Mouse (Mus musculus): ENCODE measurements around the gene Adrb1. TPM values are rescaled to one million over a fixed set of nuclear protein-coding genes. Genes with fewer than 3 reads are reported as not detected.

Gene Adrb1
- polyA plus RNA-seq, 1 experiment from 2014 or later = 1.7 TPM

- no peaks in the 10 kb centered on the region for H3K27me3 ChIP-seq (replicated peaks; ENCODE audit: control insufficient read depth, insufficient read depth, low read length)
These were observed 24.4 kb upstream of the Adrb1 start for GRCm38 (mm10) chr19:56697370-56698144.

GRCm38 (mm10) chr19:56700848-56701247 is 21.2 kb upstream of the Adrb1 start:
- H3K4me3 ChIP-seq (ENCODE audit: low read depth, low read length) = no peak overlapping the region
- 67% methylated on average over 10 of the region's 10 CpGs for WGBS
- no peaks in the 10 kb centered on the region for H3K9me3 ChIP-seq (ENCODE audit: control insufficient read depth, low read length)
- DNase-seq (ENCODE audit: low spot score) (no peak), ATAC-seq (ENCODE audit: low read depth) (no peak)
- no peaks in the 10 kb centered on the region for H3K36me3 ChIP-seq (ENCODE audit: control insufficient read depth, insufficient read depth, low read length)
- peaks cover 5% of the 10 kb centered on the region; the same call in 1 of the 2 replicates for H3K4me1 ChIP-seq (ENCODE audit: control insufficient read depth, insufficient read depth, low read length)
- no peak overlapping the region for H3K9ac ChIP-seq (ENCODE audit: low read depth, low read length)
- H3K4me2 ChIP-seq (ENCODE audit: low read depth, low read length) = no peak overlapping the region
- H3K27ac ChIP-seq (replicated peaks; ENCODE audit: low read depth, low read length) = no peak overlapping the region
- H3K27me3 ChIP-seq (replicated peaks; ENCODE audit: control insufficient read depth, insufficient read depth, low read length) = no peaks in the 10 kb centered on the region

More at GRCm38 (mm10) chr19:56697370-56698144, 24.4 kb upstream of the Adrb1 start:
- Histone ChIP-seq H3K4me1 (ENCODE audit: control insufficient read depth, insufficient read depth, low read length) (peaks cover 5% of the 10 kb centered on the region; the same call in 1 of the 2 replicates), H3K4me2 (ENCODE audit: low read depth, low read length) (no peak overlapping the region), H3K9ac (ENCODE audit: low read depth, low read length) (no peak overlapping the region), H3K27ac (replicated peaks; ENCODE audit: low read depth, low read length) (no peak overlapping the region), H3K4me3 (ENCODE audit: low read depth, low read length) (no peak overlapping the region), H3K36me3 (ENCODE audit: control insufficient read depth, insufficient read depth, low read length) (no peaks in the 10 kb centered on the region), H3K9me3 (ENCODE audit: control insufficient read depth, low read length) (no peaks in the 10 kb centered on the region)
- 92% methylated on average over 20 of the region's 20 CpGs for WGBS
- no peak for ATAC-seq (ENCODE audit: low read depth)
- DNase-seq (ENCODE audit: low spot score) = no peak

GRCm38 (mm10) chr19:56701404-56702033 is 20.5 kb upstream of the Adrb1 start:
- Histone ChIP-seq H3K27ac (replicated peaks; ENCODE audit: low read depth, low read length) (no peak overlapping the region), H3K4me2 (ENCODE audit: low read depth, low read length) (no peak overlapping the region), H3K4me3 (ENCODE audit: low read depth, low read length) (no peak overlapping the region), H3K4me1 (ENCODE audit: control insufficient read depth, insufficient read depth, low read length) (peaks cover 5% of the 10 kb centered on the region; the same call in 1 of the 2 replicates), H3K9me3 (ENCODE audit: control insufficient read depth, low read length) (no peaks in the 10 kb centered on the region), H3K36me3 (ENCODE audit: control insufficient read depth, insufficient read depth, low read length) (no peaks in the 10 kb centered on the region), H3K27me3 (replicated peaks; ENCODE audit: control insufficient read depth, insufficient read depth, low read length) (no peaks in the 10 kb centered on the region), H3K9ac (ENCODE audit: low read depth, low read length) (no peak overlapping the region)
- DNase-seq (ENCODE audit: low spot score) = no peak
- ATAC-seq (ENCODE audit: low read depth) = no peak
- 61% methylated on average over 8 of the region's 8 CpGs for WGBS

GRCm38 (mm10) chr19:56702039-56702438 is 20.0 kb upstream of the Adrb1 start:
- H3K4me3 ChIP-seq (ENCODE audit: low read depth, low read length) = no peak overlapping the region
- no peaks in the 10 kb centered on the region for H3K9me3 ChIP-seq (ENCODE audit: control insufficient read depth, low read length)
- DNase-seq (ENCODE audit: low spot score) = no peak
- no peak for ATAC-seq (ENCODE audit: low read depth)
- no peaks in the 10 kb centered on the region for H3K27me3 ChIP-seq (replicated peaks; ENCODE audit: control insufficient read depth, insufficient read depth, low read length)
- H3K27ac ChIP-seq (replicated peaks; ENCODE audit: low read depth, low read length) = no peak overlapping the region
- no peak overlapping the region for H3K9ac ChIP-seq (ENCODE audit: low read depth, low read length)
- H3K36me3 ChIP-seq (ENCODE audit: control insufficient read depth, insufficient read depth, low read length) = no peaks in the 10 kb centered on the region
- no peak overlapping the region for H3K4me2 ChIP-seq (ENCODE audit: low read depth, low read length)
- H3K4me1 ChIP-seq (ENCODE audit: control insufficient read depth, insufficient read depth, low read length) = peaks cover 5% of the 10 kb centered on the region; the same call in 1 of the 2 replicates
- 75% methylated on average over 6 of the region's 6 CpGs for WGBS

- Histone ChIP-seq H3K9me3 (ENCODE audit: control insufficient read depth, low read length) (no peaks in the 10 kb centered on the region), H3K27ac (replicated peaks; ENCODE audit: low read depth, low read length) (no peak overlapping the region)
- 55% methylated on average over 12 of the region's 12 CpGs for WGBS
These were observed 18.5 kb upstream of the Adrb1 start for GRCm38 (mm10) chr19:56703238-56704097.

GRCm38 (mm10) chr19:56705026-56705675 is 16.8 kb upstream of the Adrb1 start:
- Histone ChIP-seq H3K4me3 (ENCODE audit: low read depth, low read length) (no peak overlapping the region), H3K27me3 (replicated peaks; ENCODE audit: control insufficient read depth, insufficient read depth, low read length) (no peaks in the 10 kb centered on the region), H3K9me3 (ENCODE audit: control insufficient read depth, low read length) (no peaks in the 10 kb centered on the region), H3K9ac (ENCODE audit: low read depth, low read length) (no peak overlapping the region), H3K4me1 (ENCODE audit: control insufficient read depth, insufficient read depth, low read length) (peaks cover 9% of the 10 kb centered on the region; the same call in 1 of the 2 replicates), H3K27ac (replicated peaks; ENCODE audit: low read depth, low read length) (no peak overlapping the region), H3K4me2 (ENCODE audit: low read depth, low read length) (no peak overlapping the region), H3K36me3 (ENCODE audit: control insufficient read depth, insufficient read depth, low read length) (no peaks in the 10 kb centered on the region)
- 28% methylated on average over 8 of the region's 8 CpGs for WGBS
- ATAC-seq (ENCODE audit: low read depth) (peak; percentile 41; the same call in 1 of the 2 replicates), DNase-seq (ENCODE audit: low spot score) (no peak)

More at GRCm38 (mm10) chr19:56703238-56704097, 18.5 kb upstream of the Adrb1 start:
- peaks cover 5% of the 10 kb centered on the region; the same call in 1 of the 2 replicates for H3K4me1 ChIP-seq (ENCODE audit: control insufficient read depth, insufficient read depth, low read length)
- H3K27me3 ChIP-seq (replicated peaks; ENCODE audit: control insufficient read depth, insufficient read depth, low read length) = no peaks in the 10 kb centered on the region
- ATAC-seq (ENCODE audit: low read depth) (no peak), DNase-seq (ENCODE audit: low spot score) (no peak)
- H3K9ac ChIP-seq (ENCODE audit: low read depth, low read length) = no peak overlapping the region
- no peaks in the 10 kb centered on the region for H3K36me3 ChIP-seq (ENCODE audit: control insufficient read depth, insufficient read depth, low read length)
- no peak overlapping the region for H3K4me2 ChIP-seq (ENCODE audit: low read depth, low read length)
- no peak overlapping the region for H3K4me3 ChIP-seq (ENCODE audit: low read depth, low read length)

- H3K4me3 ChIP-seq (ENCODE audit: low read depth, low read length) = no peak overlapping the region
- no peak overlapping the region for H3K27ac ChIP-seq (replicated peaks; ENCODE audit: low read depth, low read length)
- no peak for ATAC-seq (ENCODE audit: low read depth)
- no peak for DNase-seq (ENCODE audit: low spot score)
- H3K9ac ChIP-seq (ENCODE audit: low read depth, low read length) = no peak overlapping the region
- 0 out of 2 replicates have a peak, but pooled peaks cover 4% of the 10 kb centered on the region for H3K4me1 ChIP-seq (ENCODE audit: control insufficient read depth, insufficient read depth, low read length)
- 45% methylated on average over 2 of the region's 2 CpGs for WGBS
- no peak overlapping the region for H3K4me2 ChIP-seq (ENCODE audit: low read depth, low read length)
- no peaks in the 10 kb centered on the region for H3K9me3 ChIP-seq (ENCODE audit: control insufficient read depth, low read length)
- H3K27me3 ChIP-seq (replicated peaks; ENCODE audit: control insufficient read depth, insufficient read depth, low read length) = no peaks in the 10 kb centered on the region
- H3K36me3 ChIP-seq (ENCODE audit: control insufficient read depth, insufficient read depth, low read length) = no peaks in the 10 kb centered on the region
These were observed 13.2 kb upstream of the Adrb1 start for GRCm38 (mm10) chr19:56708794-56709193.

All from embryonic facial prominence, embryonic 14.5 days (tissue).